Mouse (Mus musculus): ENCODE measurements at regions not wholly inside any gene's neighbourhood (a gene's known extent, or its start where the extent isn't known, plus 50 kb on each side); places are given as distances from the start of the nearest gene placed in this dataset.

GRCm38 (mm10) chr8:116067182-116067977, 359.8 kb upstream of the Maf start:
- H3K4me3 ChIP-seq (ENCODE audit: low read depth, low read length) = no peak overlapping the region
- no peaks in the 10 kb centered on the region for H3K36me3 ChIP-seq (replicated peaks; ENCODE audit: control insufficient read depth, insufficient read depth, low read depth, low read length)
- no peak overlapping the region for H3K27ac ChIP-seq (replicated peaks; ENCODE audit: low read depth, low read length)
- ATAC-seq (replicated peaks; ENCODE audit: insufficient number of reproducible peaks, low FRiP score, low TSS enrichment, low read depth) = no peak
- H3K4me1 ChIP-seq (ENCODE audit: control insufficient read depth, insufficient read depth, low read length) = no peaks in the 10 kb centered on the region
- no peaks in the 10 kb centered on the region for H3K27me3 ChIP-seq (ENCODE audit: control insufficient read depth, insufficient read depth, low read length)
- no peak overlapping the region for H3K4me2 ChIP-seq (ENCODE audit: low read depth, low read length)
- no peak for DNase-seq (ENCODE audit: low spot score)
- H3K9ac ChIP-seq (replicated peaks; ENCODE audit: low read length) = no peak overlapping the region
- 87% methylated on average over 9 of the region's 9 CpGs for WGBS
- no peaks in the 10 kb centered on the region for H3K9me3 ChIP-seq (replicated peaks; ENCODE audit: control insufficient read depth, low read length)

GRCm38 (mm10) chr8:116065871-116066270, 358.3 kb upstream of the Maf start:
- no peak overlapping the region for H3K4me3 ChIP-seq (ENCODE audit: low read depth, low read length)
- H3K4me2 ChIP-seq (ENCODE audit: low read depth, low read length) = no peak overlapping the region
- no peak overlapping the region for H3K9ac ChIP-seq (replicated peaks; ENCODE audit: low read length)
- H3K27me3 ChIP-seq (ENCODE audit: control insufficient read depth, insufficient read depth, low read length) = no peaks in the 10 kb centered on the region
- no peaks in the 10 kb centered on the region for H3K36me3 ChIP-seq (replicated peaks; ENCODE audit: control insufficient read depth, insufficient read depth, low read depth, low read length)
- DNase-seq (ENCODE audit: low spot score) (no peak), ATAC-seq (replicated peaks; ENCODE audit: insufficient number of reproducible peaks, low FRiP score, low TSS enrichment, low read depth) (no peak)
- H3K9me3 ChIP-seq (replicated peaks; ENCODE audit: control insufficient read depth, low read length) = no peaks in the 10 kb centered on the region
- WGBS = 81% methylated on average over 7 of the region's 7 CpGs
- H3K4me1 ChIP-seq (ENCODE audit: control insufficient read depth, insufficient read depth, low read length) = no peaks in the 10 kb centered on the region
- H3K27ac ChIP-seq (replicated peaks; ENCODE audit: low read depth, low read length) = no peak overlapping the region

DNA sequence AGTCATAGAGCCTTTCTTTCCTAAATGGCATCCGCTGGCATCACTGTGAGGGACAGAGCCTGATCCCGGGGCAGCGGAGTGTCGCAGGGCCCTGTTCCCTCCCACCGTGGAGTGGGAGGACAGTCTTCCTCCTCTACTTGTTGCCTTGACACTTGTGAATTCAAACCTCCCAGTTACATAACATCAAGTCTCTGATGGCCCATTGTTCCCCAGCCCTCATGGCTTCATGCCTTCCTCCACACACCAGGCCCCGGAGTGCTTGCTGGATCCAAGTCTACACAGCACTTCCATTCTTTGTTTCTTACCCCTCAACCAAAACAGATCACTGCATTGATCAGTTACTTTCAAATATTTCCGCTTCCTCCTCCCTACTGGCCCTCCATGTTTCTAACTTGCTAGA, 357.7 kb upstream of the Maf start:
- no peaks in the 10 kb centered on the region for H3K27me3 ChIP-seq (ENCODE audit: control insufficient read depth, insufficient read depth, low read length)
- H3K4me3 ChIP-seq (ENCODE audit: low read depth, low read length) = no peak overlapping the region
- 85% methylated on average over 7 of the region's 7 CpGs for WGBS
- DNase-seq (ENCODE audit: low spot score) (no peak), ATAC-seq (replicated peaks; ENCODE audit: insufficient number of reproducible peaks, low FRiP score, low TSS enrichment, low read depth) (no peak)
- H3K4me2 ChIP-seq (ENCODE audit: low read depth, low read length) = no peak overlapping the region
- H3K4me1 ChIP-seq (ENCODE audit: control insufficient read depth, insufficient read depth, low read length) = no peaks in the 10 kb centered on the region
- no peaks in the 10 kb centered on the region for H3K9me3 ChIP-seq (replicated peaks; ENCODE audit: control insufficient read depth, low read length)
- H3K36me3 ChIP-seq (replicated peaks; ENCODE audit: control insufficient read depth, insufficient read depth, low read depth, low read length) = no peaks in the 10 kb centered on the region
- no peak overlapping the region for H3K27ac ChIP-seq (replicated peaks; ENCODE audit: low read depth, low read length)
- no peak overlapping the region for H3K9ac ChIP-seq (replicated peaks; ENCODE audit: low read length)

DNA sequence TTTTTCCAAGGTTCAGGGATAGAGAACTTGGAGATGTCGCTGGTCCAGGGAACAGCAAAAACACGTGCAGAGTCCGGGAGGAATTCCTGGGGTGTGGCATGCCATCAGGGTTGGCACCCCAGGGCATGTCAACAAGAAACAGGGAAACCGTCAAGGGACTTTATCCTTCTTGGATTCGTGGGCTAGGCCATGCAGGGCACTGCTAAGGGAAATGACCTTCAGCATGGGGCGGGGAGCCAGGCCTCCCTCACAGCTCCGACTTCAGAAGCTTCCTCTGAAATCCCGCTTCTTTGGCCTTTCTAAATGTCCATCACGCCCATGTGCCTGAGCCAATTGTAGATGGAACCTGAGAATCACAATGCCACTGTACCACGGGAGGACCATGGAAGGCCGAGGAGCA, 357.0 kb upstream of the Maf start:
- Histone ChIP-seq H3K36me3 (replicated peaks; ENCODE audit: control insufficient read depth, insufficient read depth, low read depth, low read length) (no peaks in the 10 kb centered on the region), H3K4me2 (ENCODE audit: low read depth, low read length) (no peak overlapping the region), H3K4me3 (ENCODE audit: low read depth, low read length) (no peak overlapping the region), H3K27me3 (ENCODE audit: control insufficient read depth, insufficient read depth, low read length) (no peaks in the 10 kb centered on the region), H3K27ac (replicated peaks; ENCODE audit: low read depth, low read length) (no peak overlapping the region), H3K4me1 (ENCODE audit: control insufficient read depth, insufficient read depth, low read length) (no peaks in the 10 kb centered on the region), H3K9me3 (replicated peaks; ENCODE audit: control insufficient read depth, low read length) (no peaks in the 10 kb centered on the region), H3K9ac (replicated peaks; ENCODE audit: low read length) (no peak overlapping the region)
- ATAC-seq (replicated peaks; ENCODE audit: insufficient number of reproducible peaks, low FRiP score, low TSS enrichment, low read depth) (no peak), DNase-seq (ENCODE audit: low spot score) (no peak)
- 78% methylated on average over 11 of the region's 11 CpGs for WGBS

GRCm38 (mm10) chr8:116063541-116063940, 355.9 kb upstream of the Maf start:
- no peak overlapping the region for H3K9ac ChIP-seq (replicated peaks; ENCODE audit: low read length)
- H3K27ac ChIP-seq (replicated peaks; ENCODE audit: low read depth, low read length) = no peak overlapping the region
- ATAC-seq (replicated peaks; ENCODE audit: insufficient number of reproducible peaks, low FRiP score, low TSS enrichment, low read depth) (no peak), DNase-seq (ENCODE audit: low spot score) (no peak)
- no peak overlapping the region for H3K4me2 ChIP-seq (ENCODE audit: low read depth, low read length)
- H3K36me3 ChIP-seq (replicated peaks; ENCODE audit: control insufficient read depth, insufficient read depth, low read depth, low read length) = no peaks in the 10 kb centered on the region
- no peaks in the 10 kb centered on the region for H3K4me1 ChIP-seq (ENCODE audit: control insufficient read depth, insufficient read depth, low read length)
- WGBS = 77% methylated on average over 5 of the region's 5 CpGs
- H3K9me3 ChIP-seq (replicated peaks; ENCODE audit: control insufficient read depth, low read length) = no peaks in the 10 kb centered on the region
- H3K27me3 ChIP-seq (ENCODE audit: control insufficient read depth, insufficient read depth, low read length) = no peaks in the 10 kb centered on the region
- H3K4me3 ChIP-seq (ENCODE audit: low read depth, low read length) = no peak overlapping the region

DNA sequence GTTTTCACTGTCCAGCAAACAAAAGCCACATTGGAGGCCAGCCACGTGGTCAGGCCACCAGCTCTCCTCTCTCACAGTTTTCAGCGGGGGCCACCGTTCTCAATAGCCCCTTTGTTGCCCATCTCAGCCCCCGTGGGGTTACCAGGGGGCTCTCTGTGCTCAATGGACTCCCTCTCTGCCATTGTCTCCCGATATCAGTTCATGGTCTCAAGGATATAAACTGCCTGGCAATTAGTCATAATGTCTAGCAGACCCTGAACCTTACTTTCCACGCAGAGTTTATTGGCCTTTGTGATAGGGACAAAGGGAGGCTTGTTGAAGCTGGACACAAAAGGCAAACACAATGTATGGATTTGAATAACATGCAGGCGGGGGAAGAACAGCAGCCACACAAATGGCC, 345.9 kb upstream of the Maf start:
- Histone ChIP-seq H3K27me3 (ENCODE audit: control insufficient read depth, insufficient read depth, low read length) (no peaks in the 10 kb centered on the region), H3K4me2 (ENCODE audit: low read depth, low read length) (no peak overlapping the region), H3K36me3 (replicated peaks; ENCODE audit: control insufficient read depth, insufficient read depth, low read depth, low read length) (no peaks in the 10 kb centered on the region), H3K4me1 (ENCODE audit: control insufficient read depth, insufficient read depth, low read length) (no peaks in the 10 kb centered on the region), H3K9ac (replicated peaks; ENCODE audit: low read length) (no peak overlapping the region), H3K9me3 (replicated peaks; ENCODE audit: control insufficient read depth, low read length) (no peaks in the 10 kb centered on the region), H3K27ac (replicated peaks; ENCODE audit: low read depth, low read length) (no peak overlapping the region), H3K4me3 (ENCODE audit: low read depth, low read length) (no peak overlapping the region)
- ATAC-seq (replicated peaks; ENCODE audit: insufficient number of reproducible peaks, low FRiP score, low TSS enrichment, low read depth) (peak; percentile 91), DNase-seq (ENCODE audit: low spot score) (peak; percentile 58)
- WGBS = 22% methylated on average over 7 of the region's 7 CpGs

DNA sequence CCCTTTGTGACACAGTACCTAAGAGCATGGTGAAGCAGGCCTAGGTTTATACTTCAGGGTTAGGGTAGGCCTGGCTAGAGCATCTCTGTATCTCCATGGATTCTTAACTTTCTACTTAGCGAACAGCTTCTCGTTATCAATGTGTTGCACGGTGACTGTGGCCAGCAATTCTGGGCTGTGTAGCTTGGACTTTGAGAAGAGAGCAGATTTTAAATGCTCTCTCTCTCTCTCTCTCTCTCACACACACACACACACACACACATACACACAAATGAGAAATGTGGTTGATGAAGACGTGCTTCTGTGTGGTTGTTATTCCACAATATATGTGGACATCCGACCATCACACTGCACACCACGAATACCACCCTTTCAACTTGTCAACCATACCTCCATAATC, 345.4 kb upstream of the Maf start:
- H3K4me2 ChIP-seq (ENCODE audit: low read depth, low read length) = no peak overlapping the region
- 81% methylated on average over 6 of the region's 6 CpGs for WGBS
- H3K9me3 ChIP-seq (replicated peaks; ENCODE audit: control insufficient read depth, low read length) = no peaks in the 10 kb centered on the region
- DNase-seq (ENCODE audit: low spot score) = no peak
- H3K4me3 ChIP-seq (ENCODE audit: low read depth, low read length) = no peak overlapping the region
- H3K27me3 ChIP-seq (ENCODE audit: control insufficient read depth, insufficient read depth, low read length) = no peaks in the 10 kb centered on the region
- no peak for ATAC-seq (replicated peaks; ENCODE audit: insufficient number of reproducible peaks, low FRiP score, low TSS enrichment, low read depth)
- H3K9ac ChIP-seq (replicated peaks; ENCODE audit: low read length) = no peak overlapping the region
- H3K36me3 ChIP-seq (replicated peaks; ENCODE audit: control insufficient read depth, insufficient read depth, low read depth, low read length) = no peaks in the 10 kb centered on the region
- no peaks in the 10 kb centered on the region for H3K4me1 ChIP-seq (ENCODE audit: control insufficient read depth, insufficient read depth, low read length)
- no peak overlapping the region for H3K27ac ChIP-seq (replicated peaks; ENCODE audit: low read depth, low read length)

GRCm38 (mm10) chr8:116048480-116048879, 340.9 kb upstream of the Maf start:
- Histone ChIP-seq H3K27me3 (ENCODE audit: control insufficient read depth, insufficient read depth, low read length) (no peaks in the 10 kb centered on the region), H3K4me2 (ENCODE audit: low read depth, low read length) (no peak overlapping the region), H3K4me1 (ENCODE audit: control insufficient read depth, insufficient read depth, low read length) (no peaks in the 10 kb centered on the region), H3K27ac (replicated peaks; ENCODE audit: low read depth, low read length) (no peak overlapping the region), H3K9ac (replicated peaks; ENCODE audit: low read length) (no peak overlapping the region), H3K4me3 (ENCODE audit: low read depth, low read length) (no peak overlapping the region), H3K36me3 (replicated peaks; ENCODE audit: control insufficient read depth, insufficient read depth, low read depth, low read length) (no peaks in the 10 kb centered on the region), H3K9me3 (replicated peaks; ENCODE audit: control insufficient read depth, low read length) (no peaks in the 10 kb centered on the region)
- WGBS = 79% methylated on average over 10 of the region's 10 CpGs
- no peak for ATAC-seq (replicated peaks; ENCODE audit: insufficient number of reproducible peaks, low FRiP score, low TSS enrichment, low read depth)
- DNase-seq (ENCODE audit: low spot score) = no peak

All from embryonic facial prominence, embryonic 11.5 days (tissue).